Mouse (Mus musculus): ENCODE measurements around the gene Gas7.

The Gas7 gene

DNA sequence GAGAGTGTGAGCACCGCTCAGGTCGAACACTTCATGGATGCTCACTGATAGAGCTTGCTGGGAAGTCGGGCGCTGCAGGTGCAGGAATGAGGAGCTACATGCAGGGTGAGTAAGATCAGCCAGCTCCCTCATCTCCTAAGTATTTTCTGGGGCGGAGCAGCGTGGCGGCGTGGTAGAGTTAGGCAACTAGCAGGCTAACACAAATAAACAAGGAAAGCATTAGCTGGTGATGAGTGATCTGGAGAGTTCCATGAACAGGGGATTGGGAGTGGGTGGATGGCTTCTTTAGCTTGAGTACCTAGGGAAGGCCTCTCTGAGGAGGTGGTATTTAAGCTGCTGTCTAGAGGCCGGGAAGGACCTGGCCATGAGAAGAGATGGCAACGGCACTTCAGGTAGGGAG is 77.5 kb downstream of the Gas7 start:
- DNase-seq (ENCODE audit: inconsistent ontology term) = no peak

- DNase-seq (ENCODE audit: inconsistent ontology term) = no peak
Measured at GRCm38 (mm10) chr11:67533151-67533550, 77.9 kb downstream of the Gas7 start.

GRCm38 (mm10) chr11:67535703-67536102 is 80.5 kb downstream of the Gas7 start:
- DNase-seq (ENCODE audit: inconsistent ontology term) = peak; percentile 55

DNA sequence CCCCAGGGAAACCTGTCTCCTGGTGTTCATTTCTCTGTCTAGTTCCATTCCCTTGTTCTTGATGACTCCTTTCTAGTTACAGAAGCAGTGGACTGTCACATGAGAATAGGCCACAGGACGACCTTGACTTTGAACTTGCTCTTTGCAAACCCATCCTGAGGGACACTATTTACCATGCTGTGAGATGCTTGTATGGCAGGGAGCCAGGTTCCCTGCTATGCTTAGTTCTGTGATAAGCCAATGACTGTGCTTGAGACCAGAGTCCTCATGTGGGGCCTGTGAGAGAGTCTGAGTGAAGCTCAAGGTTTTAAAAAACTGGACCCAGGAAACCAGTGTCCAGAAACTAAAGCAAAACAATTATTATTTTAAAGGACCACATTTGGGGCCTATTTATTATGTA is 81.2 kb downstream of the Gas7 start:
- no peak for DNase-seq (ENCODE audit: inconsistent ontology term)

DNA sequence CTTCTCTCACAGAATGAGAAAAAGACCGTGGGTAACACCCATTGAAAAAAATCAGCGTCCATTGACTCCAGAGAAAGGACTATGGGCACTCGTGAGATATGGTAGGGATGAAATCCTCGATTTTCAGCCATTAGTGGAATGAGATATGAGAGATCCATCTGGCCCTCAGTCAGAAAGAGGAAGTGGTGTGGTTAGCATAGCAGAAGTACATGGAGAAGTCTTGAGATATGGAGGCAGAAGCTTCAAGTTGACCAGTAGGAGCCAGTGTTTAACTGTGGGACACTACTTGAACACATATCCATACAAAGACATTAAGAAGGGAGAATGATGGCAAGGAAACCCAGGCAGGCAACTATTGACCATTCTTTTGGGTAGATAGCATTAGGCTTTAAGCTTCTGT is 82.1 kb downstream of the Gas7 start:
- no peak for DNase-seq (ENCODE audit: inconsistent ontology term)

DNA sequence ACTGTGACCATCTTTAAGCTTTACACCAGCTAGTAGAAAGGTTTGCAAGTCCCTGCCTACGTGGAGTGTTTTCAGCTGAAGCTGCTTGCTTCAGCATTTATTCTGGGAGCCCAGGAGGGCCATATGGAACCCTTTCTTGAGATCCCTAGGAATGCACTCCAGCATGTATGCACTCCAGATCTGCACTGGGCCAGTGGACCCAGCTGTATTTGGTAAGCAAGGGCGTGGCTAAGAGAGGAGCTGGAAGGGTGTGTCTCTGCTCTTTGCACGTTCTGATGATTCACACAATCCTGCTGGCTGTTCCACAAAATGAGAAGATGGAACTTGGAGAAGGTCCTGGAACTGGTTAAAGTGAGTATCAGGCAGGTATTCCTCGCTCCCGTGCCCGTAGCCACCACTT is 83.3 kb downstream of the Gas7 start:
- DNase-seq (ENCODE audit: inconsistent ontology term) = no peak

DNA sequence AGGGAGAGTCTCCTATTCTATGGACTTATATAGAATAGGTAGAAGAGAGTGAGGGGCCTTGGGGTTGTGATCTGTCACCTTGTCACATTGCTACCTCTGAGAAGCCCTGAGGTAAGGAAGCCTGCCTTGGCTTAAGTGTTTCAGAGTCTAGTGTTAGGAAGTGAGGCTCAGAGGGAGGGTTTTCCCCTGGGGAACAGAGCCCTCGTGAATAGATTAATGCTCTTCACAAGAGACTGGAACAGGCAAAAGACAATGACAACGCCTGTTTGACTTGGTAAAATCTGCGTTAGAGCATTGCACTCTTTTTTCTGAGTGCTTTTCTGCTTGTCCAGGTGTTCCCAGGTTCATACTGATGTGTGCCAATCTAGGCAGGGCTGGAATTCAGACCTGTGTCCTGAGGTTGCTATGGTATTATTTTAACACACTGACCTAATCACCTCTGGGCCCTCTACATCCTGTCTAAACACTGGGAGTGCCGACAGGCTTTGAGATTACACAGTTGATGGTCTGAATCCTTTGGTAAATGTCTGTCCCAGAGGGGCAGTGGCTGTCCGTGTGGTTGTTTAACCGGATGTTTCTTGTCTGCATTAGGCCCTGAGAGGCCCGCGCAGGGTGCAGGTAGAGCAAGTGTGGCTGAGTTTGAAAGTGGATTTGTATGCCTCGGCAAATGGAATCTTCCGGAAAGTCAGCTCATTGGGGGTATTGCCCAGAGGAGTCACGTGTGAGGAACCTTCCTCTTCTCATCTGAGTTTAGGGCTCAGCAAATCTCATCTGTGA is 89.6 kb downstream of the Gas7 start:
- DNase-seq (ENCODE audit: inconsistent ontology term) = no peak

DNA sequence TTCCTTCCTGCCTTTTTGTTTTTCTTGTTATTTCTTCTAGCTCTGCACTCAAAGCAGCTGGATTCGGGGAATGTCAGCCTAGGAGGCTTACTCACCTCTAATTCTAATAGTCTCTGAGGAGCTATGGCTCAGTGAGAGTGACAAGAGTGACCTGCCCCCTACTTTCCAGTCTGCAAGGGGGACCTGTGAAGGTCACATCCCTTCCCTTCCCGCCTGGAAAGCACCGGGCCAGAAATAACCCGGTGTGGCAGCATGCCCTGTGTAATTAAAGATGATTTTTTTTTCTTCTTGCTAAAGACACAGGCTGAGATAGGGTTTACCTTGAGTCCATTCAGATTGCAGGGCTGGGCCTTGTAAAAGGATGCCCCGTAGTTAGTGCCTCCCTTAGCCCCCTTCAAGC is 91.3 kb downstream of the Gas7 start:
- DNase-seq (ENCODE audit: inconsistent ontology term) = peak; percentile 31

DNA sequence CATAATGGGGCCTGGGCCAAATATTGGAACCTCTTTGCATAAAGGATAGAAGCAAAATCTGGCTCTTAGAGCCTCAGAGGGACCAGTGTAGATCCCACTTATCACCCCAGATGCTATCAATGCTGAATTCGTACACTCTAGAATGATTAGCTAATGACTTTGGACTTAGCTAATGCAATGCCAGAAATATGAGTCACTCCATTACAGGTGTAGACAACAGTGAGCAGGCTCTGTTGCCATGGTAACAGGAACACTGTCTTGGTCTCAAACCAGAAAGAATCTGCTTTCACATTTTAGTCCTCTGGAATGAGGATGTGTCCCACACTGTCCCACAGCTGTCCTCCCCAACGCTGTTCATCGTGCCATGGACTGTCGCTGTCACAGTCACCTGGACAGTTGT is 94.1 kb downstream of the Gas7 start:
- peak; percentile 58 for DNase-seq (ENCODE audit: inconsistent ontology term)

DNA sequence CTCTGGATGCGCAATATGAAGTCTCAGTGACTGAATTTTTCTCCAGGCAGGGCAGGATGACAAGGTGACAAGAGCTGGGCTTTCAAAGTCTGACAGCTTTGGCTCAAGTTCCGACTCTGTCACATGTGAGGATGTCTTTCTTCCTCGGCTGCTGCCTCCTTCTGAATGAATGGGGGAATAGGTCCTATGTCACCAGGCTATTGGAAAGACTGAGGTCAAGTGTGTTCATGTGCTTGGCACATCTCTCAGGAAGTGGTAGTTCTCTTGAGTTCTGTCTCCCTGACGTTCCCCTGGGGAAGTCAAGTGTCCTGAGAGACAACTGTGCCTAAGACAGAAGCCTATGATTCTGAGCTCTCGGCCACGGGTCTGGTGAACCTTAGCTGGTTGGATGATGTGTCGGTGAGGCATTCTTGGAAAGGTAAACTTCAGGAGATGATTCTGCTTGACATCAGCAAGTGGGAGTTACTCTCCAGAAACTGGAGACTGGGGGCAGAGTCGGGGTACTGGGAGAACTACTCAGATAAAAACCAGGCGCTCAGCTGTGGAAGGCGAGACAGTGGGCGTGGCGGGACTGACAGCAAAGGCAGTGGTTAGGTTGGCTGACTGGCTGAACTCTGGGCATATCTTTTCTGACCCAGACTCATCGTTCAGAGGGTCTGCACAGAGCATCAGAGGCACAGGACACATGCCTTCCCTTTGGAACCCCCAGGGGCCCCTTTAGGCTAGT is 94.7 kb downstream of the Gas7 start:
- DNase-seq (ENCODE audit: inconsistent ontology term) = no peak

DNA sequence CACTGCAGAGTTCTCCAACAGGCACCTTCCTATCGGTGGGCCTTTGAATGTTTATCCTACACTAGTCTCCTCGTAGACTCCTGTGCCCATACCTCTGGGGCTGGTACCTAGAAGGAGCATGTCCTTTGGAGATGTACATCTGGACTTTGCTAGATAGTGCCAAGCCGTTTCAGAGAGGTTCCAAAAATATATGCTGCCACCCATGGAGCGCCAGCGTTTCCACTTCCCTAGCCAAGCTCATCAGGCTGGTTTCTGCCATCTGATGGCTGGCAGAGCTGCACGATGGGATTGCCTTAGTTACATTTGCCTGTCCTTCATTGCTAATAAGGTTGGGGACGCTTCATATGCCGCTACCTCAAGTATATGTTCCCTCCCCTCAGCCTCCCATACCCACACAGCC is 97.2 kb downstream of the Gas7 start:
- no peak for DNase-seq (ENCODE audit: inconsistent ontology term)

DNA sequence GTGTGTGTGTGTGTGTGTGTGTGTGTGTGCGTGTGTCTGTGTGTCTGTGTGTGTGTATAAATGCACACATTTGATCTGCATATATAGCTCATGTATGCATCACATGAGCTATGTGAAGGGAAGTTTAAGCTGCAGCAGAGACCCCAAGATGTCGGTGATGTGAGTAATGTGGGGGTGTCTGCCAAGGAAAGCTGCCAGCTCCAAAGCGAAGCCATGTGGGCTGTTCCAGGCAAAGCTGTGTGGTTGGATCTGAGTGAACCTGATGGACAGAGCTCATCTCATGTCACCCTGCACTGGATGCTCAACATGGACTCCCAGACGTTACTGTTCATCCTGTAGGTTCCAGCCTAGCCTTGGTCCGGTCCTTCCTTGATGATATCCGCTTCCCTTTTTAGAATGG is 99.0 kb downstream of the Gas7 start:
- no peak for DNase-seq (ENCODE audit: inconsistent ontology term)

DNA sequence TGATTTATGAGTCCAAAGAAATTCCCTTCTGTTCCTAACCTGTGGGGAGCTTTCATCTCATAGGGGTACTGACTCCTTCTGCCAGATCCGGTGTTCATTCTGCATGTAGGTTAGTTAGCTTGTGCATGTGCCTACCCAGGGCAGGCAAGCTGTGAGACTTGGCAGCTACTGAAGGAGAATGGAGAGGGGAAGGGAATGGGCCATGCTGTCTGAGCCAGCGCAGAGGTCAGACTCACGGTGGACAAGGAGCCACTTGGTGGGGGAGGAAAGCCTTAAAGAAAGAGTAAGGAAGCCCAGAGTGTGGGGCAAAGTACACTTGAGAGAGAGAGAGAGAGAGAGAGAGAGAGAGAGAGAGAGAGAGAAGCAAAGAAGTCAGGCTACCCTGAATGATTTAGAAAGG is 101.1 kb downstream of the Gas7 start:
- peak; percentile 31 for DNase-seq (ENCODE audit: inconsistent ontology term)

GRCm38 (mm10) chr11:67558772-67559448 is 103.7 kb downstream of the Gas7 start:
- DNase-seq (ENCODE audit: inconsistent ontology term) = no peak

DNA sequence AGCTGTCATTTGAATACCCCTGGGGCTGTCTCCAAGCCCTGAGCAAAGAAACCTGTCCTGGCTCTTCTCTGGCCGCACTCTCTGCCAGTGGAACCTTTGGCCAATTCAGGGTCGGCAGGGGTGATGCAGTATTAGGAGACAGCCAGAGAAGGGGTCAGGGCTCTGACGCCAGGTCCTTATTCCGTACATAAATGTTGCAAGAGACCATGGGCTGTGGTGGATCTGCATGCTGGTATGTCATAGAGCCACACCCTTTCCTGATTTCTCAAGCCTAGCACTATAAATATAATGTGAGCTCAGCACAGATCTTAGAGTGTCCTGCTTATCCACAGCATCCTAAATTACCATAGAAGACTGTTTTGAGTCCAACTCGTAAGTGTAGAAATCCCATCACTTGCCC is 104.3 kb downstream of the Gas7 start:
- no peak for DNase-seq (ENCODE audit: inconsistent ontology term)

DNA sequence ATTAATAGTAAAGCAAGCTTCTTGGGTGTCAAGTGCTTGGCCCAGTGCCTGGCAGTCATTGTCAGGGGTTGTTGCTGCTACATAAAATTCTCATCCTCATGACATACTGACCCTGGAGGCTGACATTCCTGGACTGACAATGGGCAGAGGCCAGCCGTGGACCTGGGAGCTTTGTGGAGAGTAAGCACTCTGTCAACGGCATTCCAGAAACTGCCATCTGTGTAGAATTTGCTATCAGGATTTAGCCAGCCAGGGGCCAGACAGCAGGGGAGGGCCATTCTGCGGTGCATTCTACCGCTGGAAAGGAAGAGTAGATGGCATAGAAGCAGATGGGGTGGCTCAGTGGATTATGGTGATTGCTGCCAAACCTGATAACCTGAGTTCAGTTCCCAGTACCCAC is 106.4 kb downstream of the Gas7 start:
- peak; percentile 47 for DNase-seq (ENCODE audit: inconsistent ontology term)

DNA sequence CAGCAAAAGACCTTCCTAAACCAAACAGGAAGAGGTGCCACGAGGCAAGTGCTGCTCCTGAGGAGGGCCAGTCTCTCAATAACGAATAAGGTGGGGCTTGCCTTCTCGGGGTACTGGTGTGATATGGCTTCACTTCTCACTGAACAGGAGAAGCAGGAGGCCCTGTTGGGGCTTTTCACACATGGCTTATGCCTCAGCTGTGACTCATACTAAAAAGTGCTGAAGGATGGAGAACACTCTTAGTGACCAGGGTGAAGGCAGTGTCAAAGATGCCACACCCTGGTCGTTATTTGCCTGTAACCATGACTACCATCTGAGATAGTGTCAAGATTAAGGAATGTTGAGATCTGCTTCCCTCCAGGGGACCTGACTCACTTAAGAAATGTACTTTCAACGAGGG is 107.9 kb downstream of the Gas7 start:
- peak; percentile 41 for DNase-seq (ENCODE audit: inconsistent ontology term)

GRCm38 (mm10) chr11:67564003-67564637 is 108.9 kb downstream of the Gas7 start:
- no peak for DNase-seq (ENCODE audit: inconsistent ontology term)

DNA sequence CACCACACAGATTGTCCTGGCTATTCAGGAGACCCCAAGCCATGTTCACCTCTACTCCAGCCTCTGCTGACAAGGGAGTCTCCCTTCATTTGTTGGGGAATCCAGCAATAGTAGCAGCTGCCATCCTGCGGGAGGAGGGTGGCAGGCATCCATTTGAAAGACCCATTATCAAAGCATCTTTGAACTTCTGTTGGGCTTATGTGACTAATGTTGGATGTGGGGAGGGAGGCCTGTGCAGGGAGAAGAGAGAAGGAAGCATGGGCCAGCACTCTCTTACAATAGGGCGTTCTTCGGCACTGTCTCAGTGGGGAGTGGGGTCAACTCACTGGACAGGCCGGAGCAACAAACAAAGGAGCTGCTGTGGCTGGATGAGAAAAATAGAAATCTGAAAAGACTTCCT is 110.3 kb downstream of the Gas7 start:
- peak; percentile 83 for DNase-seq (ENCODE audit: inconsistent ontology term)

- no peak for DNase-seq (ENCODE audit: inconsistent ontology term)
Measured at GRCm38 (mm10) chr11:67566704-67567103, 111.5 kb downstream of the Gas7 start.

DNA sequence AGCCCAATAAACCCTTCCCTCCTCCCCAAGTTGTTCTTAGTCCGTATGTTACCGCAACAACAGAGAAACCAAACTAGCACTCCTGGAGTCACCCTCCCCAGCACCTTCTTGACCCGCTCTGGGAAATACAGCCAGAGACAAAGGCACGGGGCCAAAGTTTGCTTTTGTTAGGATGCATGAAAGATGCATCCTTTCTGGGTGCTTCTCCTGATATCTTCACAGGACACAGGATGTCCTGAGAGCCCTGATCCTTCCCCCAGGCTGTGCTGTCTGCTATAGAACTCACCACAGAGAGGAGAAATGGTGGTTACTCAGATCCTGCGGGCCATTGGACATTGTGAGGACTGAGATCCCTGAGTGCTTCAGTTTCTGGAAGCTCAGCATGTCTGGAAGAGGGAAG is 111.9 kb downstream of the Gas7 start:
- no peak for DNase-seq (ENCODE audit: inconsistent ontology term)

DNA sequence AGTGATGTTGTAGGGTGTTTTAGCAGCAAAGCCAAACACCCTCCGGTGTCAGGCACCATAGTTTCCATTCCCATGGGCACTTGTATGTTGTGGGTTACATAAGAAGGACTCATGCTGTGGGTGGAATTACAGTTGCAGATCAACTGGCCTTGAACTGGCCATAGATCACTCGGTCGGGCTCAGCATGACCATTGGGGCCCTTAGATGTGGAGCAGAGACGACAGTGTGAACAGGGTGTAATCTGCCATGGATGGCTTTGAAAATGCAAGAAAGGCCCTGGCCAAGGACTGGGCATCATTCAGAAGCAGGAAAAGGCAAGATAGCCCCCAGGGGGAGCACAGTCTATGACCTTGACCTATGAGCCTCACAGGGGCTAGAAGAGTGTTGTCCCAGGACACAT is 112.8 kb downstream of the Gas7 start:
- no peak for DNase-seq (ENCODE audit: inconsistent ontology term)

All from Muller cell, postnatal 12 days (primary cell).